Mouse (Mus musculus) effector memory CD4-positive, alpha-beta T cell, adult 7 months (primary cell): ENCODE measurements around the gene Trak2. TPM values are rescaled to one million over a fixed set of nuclear protein-coding genes. Genes with fewer than 3 reads are reported as not detected.

Experiments
- polyA plus RNA-seq: library from polyadenylated mRNA; unstranded; fragments of 100-300 nt; shearing (Covaris generic); gene quantifications from one replicate; pipeline ENCODE4 v1.2.1, GENCODE M21; 2017

The Trak2 gene
- polyA plus RNA-seq = 40.2 TPM

DNA sequence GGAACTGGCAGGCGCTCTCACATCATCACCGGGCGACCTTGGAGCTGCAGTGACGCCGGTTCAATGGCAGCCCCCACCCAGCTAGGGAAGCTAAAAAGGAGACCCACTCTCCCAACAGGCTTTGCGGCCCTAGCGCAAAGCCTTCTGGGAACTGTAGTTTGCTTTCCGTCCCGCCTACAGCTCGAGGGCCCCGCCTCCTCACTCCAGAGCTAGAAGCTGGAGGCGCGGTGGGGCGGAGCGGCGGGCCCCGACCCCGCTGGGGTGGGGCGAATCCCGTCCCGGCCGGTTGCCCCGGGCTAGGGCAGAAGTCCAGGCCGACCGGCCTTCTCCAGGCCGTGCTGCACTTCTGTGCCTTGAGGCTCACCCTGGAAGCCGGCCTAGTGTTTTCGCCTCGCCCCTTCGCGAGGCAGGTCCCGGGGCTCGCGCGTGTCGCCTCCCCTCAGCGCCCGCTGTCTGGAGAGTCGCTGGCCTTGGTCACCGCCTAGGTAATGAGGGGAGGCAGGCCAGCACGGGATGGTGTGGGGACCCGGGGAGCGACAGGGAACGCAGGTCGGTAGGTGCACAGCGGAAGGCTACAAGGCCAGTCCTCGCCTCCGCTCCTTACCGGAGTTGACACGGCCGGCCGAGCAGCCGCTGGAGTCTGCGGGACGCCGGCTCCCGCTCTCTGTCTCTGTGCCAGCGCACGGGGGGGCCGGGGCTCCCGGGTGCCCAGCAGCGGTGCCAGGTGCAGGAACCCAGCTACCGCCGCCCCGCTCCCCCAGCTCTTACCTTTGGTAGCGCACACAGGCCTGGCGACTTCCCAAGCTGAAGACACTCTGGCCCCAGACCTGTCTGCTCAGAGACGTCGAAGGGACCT lies at the start of gene Trak2, which contains the start of gene Stradb:
Trak2 (minus strand) TSS at position 65 of the 856 bp plus-strand sequence.
Stradb (plus strand) TSS at position 157 of the 856 bp plus-strand sequence.

Other genes starting within 250 kb of the Trak2 start
- 87.5 TPM for gene Casp8, start 178.1 kb downstream of the Trak2 start, polyA plus RNA-seq
- gene Stradb, start 92 bp upstream of the Trak2 start, polyA plus RNA-seq = 11.5 TPM
- 0.17 TPM for gene C2cd6, start 121.5 kb upstream of the Trak2 start, polyA plus RNA-seq
- 8.7 TPM for gene Tmem237, start 147.0 kb upstream of the Trak2 start, polyA plus RNA-seq
- not detected for gene Mpp4, start 190.0 kb upstream of the Trak2 start, polyA plus RNA-seq